Mouse (Mus musculus) gastrocnemius, postnatal 25 days (tissue): ENCODE measurements around the gene Kifc3. TPM values are rescaled to one million over a fixed set of nuclear protein-coding genes. Genes with fewer than 3 reads are reported as not detected.
A peak's percentile ranks its signal among the peaks of the same experiment; 100 is the strongest.

ENCODE experiments used
- DNase-seq: peaks from one replicate; pipeline ENCODE4 v3.0.0; 2022
- total RNA-seq, 2 experiments: library from RNA; stranded (reverse); gene quantifications; 1 replicate in 1 of 2; 2 replicates in 1 of 2; pipeline ENCODE4 v1.2.3; 2021

The Kifc3 gene
- total RNA-seq, 2 experiments from 2014 or later, result 7.8 to 10.6 TPM

DNA sequence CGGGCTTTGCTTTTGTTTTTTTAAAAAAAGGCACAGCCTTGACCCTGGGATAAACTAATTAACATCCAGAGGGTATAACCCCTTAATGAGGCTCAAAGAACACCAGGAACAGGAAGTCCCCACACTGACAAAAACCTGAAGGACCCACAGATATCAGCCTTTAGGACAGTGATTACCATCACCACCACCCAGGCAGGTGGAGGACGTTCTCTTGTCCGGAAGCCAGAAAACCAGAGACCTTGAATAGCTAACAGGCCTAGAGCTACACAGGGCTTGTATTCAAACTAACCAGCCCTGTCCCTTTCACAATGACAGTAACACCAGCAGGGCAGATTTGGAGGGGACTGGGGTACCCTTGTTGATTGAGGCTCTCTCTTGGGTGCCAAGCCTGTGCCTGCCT is 66.4 kb downstream of the Kifc3 start:
- DNase-seq, result no peak

DNA sequence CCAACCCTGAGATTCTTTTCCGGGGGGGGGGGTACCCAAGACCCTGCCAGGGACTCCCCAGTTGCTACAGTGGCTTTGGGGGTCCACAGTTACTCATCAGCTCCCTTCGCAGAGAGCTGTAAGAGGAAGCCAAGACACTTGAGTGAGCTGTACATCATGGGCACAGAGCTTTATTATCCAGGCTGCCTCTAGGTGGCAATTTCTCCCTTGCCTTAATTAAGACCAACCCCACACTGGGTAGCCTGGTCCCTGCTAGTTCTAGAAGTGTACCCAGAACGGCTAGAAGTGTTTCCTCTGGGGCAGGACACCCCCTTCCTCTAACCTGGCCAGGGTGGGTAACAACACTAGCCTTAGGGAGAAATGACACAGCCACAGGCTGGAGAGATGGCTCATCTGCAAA is 67.4 kb downstream of the Kifc3 start:
- DNase-seq, result no peak

DNA sequence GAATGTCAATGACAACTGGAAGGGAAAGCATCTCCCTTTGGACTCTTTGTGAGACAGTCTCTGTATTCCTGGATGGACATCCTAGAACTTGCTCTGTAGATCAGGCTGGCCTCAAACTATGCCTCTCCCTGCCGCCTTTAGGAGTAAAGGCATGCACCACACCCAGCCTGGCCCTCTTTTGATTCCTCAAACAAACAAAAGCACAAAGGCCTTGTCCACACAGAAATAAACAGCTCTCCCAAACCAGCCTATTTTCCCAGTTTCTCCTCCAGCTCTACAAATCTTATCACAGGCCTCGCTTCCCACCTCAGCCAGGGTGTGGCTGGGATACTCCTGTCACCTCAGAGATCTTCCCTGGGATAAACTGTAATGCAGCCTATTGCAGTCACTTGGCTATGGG is 68.4 kb downstream of the Kifc3 start:
- no peak for DNase-seq

DNA sequence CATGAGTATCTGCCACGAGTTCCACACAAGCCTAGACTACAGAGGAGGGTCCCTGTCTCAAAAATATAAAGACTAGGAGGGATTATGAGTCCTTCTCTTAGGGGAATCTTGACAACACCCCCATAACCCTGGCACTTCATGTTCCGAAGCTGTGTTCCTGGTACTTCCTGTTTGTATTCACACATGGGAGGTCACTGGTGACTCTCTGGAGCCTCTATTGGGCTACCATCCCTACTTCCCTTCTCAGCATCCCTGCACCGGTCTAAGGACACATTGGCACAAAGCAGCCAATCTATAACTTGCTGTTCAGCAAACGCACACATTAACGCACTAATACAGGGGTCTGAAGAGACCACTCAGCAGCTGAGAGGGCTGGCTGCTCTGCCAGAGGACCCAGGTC is 70.6 kb downstream of the Kifc3 start:
- no peak for DNase-seq

DNA sequence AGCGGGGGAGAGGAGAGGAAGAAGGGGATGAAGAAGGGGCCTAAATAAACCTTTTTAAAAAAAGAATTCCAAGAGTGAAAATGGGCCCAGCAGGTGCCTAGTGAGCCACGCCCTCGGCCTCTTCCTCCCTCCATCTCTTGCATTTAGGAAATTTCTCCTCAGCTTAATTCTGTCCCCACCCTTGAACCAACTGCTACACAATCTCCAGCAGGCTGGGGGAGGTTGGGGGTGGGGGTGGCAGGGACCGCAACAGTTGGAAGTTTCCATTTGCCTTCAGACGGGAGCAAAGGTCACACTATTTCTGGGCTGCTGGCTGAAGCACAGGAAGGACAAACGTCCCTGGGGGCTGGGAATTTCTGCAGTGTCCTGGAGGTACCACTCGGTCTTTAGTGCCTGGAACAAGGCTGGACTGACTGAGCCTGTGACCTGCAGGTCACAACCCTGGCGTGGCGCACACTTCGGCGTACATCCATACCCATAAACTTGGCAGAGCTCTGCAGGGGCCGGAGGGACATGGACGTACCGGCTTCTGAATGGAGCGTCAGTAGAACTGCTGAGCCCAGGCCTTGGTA is 71.6 kb downstream of the Kifc3 start:
- DNase-seq, result peak; percentile 62

DNA sequence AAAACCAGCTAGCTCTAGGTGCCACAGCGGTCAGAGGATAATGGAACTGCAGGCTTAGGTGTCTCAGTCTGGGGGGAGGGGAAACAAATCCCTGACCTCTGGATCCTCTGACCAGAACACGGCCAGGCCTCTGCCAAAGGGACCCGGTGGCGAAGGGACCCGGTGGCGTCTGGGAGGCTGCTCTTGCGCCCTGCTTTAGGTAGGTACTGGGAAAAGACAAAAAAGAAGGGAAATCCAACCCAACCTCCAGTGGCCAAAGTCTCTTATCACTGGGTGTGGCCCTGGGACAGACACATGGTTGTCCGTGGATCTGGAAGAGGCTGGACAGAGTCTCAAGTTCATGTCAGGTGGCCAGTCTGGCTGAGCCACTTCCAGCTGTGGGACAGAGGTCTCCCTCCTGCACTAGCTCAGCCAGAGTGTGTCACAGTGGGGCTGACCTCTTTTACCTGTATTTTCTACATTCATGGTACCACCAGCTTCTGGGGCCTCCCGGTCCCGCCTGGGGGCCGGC is 73.8 kb downstream of the Kifc3 start:
- DNase-seq, result no peak

DNA sequence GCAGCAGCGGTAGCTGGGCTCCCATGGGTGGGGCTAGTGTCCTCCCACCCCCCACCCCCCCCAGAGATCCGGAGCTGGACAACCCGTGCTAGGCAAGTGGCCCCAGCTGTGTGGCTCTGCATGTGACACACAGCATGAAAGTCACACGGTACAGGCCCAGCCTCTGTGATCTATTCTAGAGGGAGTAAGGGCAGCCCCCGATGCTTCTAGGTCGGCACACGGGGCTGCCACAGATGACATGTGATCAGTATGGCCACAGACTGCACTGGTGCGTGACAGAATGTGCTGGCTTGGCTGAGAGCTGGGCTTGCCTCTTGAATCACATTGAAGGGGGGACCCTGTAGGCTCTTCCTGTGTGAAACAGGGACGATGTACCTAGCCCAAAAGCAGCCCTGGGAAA is 75.0 kb downstream of the Kifc3 start:
- no peak for DNase-seq

DNA sequence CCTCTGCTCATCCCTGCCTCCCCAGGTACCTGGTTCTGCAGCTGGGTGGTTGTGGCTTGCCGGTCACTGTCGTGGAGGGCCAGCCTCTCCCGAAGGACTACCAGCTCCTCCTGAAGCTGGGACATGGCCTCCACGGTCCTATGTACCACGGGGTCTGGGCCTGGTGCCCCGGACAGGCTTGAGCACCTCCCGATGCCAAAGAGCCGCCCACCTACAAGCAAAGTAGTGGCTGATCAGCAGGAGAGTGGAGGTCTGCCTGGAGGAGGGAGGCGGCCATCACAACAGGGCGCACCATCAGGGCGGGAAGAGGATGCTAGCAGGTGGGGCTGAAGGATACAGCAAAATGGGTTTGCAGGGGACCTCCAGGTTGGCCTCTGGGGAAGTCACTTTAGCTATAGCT is 76.1 kb downstream of the Kifc3 start:
- no peak for DNase-seq

DNA sequence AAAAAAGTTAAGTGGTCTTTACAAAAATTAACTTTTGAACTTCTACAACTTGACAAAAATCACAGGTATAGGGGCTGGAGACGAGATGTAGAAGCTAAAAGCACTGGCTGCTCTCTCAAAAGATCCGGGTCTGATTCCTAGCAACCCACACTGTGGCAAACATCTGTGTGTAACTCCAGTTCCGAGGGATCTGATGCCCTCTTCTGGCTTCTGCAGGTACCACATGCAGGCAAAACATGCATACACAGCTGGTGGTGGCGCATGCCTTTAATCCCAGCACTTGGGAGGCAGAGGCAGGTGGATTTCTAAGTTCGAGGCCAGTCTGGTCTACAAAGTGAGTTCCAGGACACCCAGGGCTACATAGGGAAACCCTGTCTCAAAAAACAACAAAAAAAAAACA is 79.2 kb downstream of the Kifc3 start:
- no peak for DNase-seq

DNA sequence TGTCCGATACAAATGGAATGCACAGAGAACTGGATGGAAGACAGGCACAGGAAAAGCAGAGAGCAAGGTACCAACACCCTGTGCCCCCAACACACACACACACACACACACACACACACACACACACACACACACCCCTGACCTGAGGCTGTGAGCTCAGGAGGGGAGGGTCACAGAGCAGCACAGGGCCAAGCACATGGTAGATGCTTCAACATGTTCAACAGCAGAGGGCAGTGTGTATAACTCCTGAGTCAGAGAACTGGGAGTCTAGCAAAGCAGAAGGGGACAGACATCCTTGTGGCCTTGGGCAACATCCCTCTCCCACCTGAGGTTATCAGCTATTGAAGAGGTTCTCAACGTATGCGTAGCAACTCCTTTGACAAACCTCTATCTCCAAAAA is 88.9 kb downstream of the Kifc3 start:
- no peak for DNase-seq

DNA sequence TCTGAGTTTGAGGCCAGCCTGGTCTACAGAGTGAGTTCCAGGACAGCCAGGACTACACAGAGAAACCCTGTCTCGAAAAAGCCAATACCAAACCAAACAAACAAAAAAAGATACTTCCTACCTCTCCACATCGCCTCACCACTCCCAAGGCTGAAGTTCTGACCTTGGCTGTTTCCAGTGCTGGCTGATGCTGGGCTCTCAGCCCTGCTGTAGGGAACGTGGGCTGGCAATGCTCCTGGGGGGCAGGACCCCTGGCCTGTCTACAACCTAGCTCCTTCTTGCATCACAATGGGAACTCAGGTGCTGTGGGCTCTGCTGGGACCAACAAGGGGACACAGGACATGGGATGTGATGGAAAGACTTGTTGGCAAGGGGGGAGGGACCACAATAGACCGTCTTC is 89.5 kb downstream of the Kifc3 start:
- no peak for DNase-seq

DNA sequence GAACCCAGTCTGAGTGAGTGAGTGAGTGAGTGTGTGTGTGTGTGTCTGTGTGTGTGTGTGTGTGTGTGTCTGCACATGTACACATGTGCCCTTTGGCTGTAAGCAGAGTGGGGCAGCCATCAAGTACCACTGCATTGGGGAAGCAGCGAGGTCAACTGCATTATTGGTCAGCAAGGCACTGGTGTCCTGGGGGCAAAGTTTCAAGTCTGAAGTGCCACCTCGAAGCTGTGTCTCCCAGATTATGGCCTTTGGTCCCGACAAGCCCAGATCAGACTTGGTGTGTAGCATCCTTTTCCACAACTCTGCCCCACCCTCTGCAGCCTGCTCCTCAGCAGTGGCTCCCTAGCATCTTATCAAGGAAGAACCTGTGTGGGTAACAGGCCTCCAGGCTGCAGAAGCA is 90.0 kb downstream of the Kifc3 start:
- no peak for DNase-seq

DNA sequence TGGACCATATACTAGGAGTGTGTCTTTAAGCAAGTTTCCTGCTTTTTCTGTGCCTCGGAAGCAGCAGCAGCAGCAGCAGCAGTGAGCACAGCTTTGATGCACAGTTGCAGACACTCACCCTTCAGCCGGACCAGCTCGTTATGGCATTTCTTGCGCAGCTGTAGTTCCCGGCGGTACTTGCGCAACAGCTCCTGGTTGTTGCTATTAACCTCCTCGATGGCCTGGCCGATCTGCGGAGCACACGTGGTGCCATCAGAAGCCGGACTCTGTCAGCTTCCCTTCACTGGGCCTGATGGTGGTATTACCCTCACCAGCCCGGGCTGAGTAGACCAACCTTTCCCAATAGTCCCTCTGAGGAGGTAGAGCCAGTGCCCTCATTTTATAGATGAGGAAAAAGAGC is 95.3 kb downstream of the Kifc3 start:
- DNase-seq, result no peak

DNA sequence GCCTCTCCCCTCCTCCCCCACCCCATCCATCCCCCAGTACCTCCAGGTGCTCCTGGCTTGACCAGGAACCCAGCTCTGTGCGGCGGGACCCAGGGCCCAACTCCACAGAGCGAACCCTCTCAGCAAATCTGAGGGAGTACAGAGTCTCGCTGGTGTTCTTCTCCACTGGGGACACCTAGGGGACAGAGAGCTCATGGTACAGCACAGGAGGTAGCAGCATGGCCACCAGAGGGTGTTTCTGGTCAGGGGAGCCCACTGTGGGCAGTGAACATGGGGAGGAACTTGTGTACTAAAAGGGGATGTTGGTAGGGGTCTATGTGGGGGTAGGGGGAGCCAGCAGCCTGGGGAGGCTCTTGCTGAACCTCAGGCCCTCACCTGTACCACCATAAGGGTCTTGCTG is 100.6 kb downstream of the Kifc3 start:
- DNase-seq, result no peak

DNA sequence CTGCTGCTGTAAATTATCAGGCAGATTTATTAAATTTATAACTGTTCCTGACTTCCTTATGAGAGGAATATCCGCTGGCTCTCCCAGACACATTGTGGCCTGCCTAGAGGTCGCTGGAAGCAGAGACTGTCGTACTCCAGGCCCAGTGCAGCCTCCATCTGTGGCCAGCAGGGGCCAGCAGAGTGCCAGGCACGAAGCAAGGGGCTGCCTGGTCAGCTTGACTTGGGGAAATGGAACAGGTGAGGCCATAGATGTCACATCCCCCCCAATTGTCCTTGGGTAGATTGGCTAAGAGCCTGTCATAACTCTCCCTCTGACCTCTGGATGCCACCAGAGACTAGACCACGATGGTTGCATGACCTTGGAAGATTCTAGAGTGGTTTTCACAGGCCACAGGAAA is 103.6 kb downstream of the Kifc3 start:
- peak; percentile 58 for DNase-seq

DNA sequence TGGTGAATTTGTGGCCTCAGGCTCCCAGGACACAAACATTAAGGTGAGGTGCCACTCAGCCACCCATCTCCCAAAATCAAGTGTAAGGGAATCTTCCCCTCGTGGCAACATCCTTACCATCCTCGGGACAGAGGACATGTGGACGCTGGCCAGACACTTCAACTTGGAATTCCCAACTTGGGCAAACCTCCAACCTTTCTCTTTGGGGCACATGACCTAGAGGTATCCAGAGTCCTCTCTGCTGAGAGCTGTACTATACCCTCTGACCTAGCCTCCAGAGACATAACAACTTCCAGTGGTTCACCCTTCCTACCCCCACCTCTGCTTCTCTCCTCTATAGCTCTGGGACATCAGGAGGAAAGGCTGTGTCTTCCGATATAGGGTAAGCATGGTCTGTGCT is 109.0 kb downstream of the Kifc3 start:
- no peak for DNase-seq

DNA sequence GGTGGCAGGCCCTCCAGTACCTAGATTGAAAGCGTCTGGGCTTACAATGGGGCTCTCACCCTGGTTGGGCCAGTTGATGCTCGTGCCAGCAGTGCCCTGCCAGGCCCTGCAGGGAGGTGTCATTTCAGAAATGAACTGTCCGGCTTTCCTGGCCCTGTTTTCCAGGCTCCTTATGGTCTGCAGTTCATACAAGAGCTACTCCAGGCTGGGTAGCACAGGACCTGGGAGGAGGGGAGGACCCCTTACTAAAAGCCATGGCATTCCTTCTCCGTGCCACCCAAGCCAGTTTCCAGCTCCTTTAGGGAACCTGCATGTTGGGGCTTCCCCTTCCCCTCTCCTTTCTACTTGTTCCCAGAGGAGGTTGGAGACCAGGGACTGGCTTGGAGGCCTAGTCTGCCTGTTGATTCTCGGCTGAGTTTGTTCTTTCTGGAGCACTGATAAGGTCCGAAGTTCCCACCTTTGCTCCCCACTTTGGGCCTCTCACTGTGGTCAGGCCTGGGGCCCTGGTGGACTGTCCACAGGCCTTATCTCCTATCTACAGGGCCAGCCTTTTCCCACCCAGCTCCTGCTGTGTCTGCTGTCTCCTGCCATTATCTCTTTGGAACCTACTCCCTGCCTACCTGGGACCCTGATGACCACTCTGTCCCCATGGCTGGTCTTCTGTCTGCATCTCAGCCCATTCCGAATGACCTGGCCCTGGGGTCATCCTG is 117.0 kb downstream of the Kifc3 start:
- no peak for DNase-seq

DNA sequence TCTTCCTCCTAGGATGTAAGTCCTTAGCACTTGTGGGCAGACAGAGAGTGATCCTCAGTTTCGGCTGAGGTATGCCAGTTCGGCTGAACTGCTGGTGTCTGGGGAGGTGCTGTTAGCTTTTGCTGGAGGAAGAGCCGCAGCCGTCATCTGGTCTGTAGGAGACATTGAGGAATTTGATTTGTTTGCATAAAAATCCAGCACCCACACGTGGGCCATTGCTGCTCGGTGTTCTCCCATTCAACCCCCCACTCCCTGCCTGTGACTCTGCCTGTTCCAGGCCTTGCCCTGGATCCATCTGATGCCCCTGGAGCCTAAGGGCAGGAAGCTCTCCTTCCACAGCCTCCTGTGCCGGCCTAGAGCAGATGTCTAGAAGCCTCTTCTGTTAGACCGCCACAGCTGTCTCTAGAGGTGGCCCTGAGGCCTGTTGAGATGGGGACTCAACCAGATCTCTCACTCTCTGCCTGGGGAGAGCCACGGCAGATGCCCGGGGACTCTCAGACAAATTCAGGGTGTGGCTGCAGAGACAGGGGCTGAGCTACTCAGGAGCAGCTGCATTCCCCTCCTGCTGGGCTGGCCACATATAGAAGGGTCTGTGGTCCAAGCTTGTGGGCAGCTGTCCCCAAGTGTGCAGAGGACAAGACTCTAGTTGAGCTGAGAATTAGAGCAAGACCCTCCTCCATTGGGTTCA is 117.7 kb downstream of the Kifc3 start:
- no peak for DNase-seq

DNA sequence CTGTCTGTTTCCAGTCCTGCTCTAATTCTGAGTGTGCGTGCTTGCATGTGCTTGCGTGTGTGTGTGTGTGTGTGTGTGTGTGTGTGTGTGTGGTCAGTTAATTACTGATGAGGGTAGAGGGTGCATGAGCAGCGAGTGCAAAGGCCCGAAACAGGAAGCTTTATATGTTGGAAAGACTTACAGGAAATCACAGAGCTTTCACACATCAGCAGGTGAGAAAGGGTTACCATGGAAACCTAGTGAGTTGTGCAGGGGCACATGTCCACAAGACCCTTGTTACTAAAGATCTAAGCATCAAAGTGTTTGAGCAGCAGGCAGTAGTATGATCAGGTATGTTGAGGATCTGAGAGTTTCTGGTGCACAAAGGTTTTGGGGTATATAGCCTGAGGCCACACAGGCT is 118.4 kb downstream of the Kifc3 start:
- DNase-seq, result no peak

DNA sequence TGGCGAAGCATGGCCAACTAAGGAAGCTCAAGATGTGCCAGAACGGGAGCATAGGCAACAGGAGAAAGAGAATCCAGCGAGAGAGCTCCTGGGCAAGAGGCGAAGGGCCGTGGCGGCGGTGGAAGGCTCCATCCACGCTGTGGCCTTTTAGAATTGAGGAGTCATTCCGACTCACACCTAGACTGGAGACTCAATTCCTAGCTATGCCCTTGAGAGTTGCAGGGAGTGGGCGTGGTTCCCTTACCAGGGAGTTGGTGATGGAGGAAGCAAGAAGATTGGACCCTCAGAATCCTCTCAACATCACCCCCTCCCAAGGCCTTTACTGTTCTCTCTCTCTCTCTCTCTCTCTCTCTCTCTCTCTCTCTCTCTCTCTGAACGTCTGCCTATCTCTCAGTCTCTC is 121.0 kb downstream of the Kifc3 start:
- no peak for DNase-seq

DNA sequence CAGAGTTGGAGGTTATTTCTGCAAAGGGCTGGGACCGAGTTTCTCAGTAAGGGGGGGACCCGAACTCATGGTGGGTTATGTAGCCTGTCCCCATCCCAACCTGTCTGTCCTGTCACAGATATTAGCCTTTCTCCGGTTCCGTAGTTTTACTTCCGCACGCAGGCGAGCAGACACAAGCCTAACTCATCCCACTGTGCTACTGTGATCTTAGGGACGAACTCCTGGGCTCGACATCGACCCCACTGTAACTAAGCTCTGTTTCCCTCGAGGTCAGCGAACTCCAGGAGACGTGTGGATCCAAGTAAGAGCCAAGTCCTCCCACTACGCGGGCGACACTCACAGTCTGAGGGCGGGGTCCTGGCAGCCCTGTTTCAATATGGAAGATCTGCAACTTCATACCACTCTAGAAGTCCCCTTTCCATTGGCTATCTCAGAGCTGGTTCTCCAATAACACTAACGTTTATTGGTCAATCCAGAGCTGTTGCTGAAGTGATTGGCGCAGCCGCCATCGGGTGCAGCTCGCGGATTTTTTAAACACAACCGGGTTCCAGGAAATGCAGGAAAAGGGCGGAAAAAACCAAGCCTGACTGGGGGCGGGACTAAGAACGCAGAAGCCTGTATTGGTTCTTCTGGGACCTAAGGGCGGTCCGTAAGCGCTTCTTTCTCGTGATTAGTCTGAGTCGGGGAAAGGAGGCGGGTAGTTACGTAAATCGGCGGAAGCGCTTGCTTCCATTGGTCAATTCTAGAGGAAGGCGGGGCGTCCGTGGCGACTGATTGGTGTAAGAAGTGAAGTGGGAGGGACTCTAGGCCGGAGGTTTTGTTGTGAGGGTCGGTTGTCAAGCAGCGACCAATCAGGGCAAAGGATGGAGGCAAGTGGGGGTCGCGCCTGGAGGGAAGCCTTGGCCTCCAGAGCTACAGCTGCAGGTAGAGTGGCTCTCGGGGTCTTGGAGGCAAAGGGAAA is 122.0 kb downstream of the Kifc3 start, which contains the start of gene Katnb1:
TSS of gene Katnb1 (plus strand) at position 806 of the 961 bp plus-strand sequence.
- DNase-seq, result peak; percentile 99

DNA sequence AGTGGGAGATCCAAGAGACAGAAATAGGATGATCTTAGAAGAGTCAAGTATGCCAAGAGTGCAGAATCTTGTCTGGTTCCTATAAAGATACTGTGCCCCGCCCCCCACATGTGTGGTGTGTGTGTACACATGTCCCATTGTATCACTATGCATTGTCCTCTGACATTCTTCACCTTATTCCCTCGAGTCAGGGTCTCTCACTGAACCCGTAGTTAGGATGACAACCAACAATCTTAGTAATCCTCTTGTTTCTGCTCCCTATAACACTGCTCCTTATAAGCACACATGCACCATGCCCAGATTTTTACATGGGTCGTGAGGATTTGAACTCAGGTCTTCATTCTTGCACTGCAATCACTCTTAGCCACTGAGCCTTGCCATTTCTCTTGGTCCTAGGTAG is 123.3 kb downstream of the Kifc3 start:
- DNase-seq, result no peak
